Mouse (Mus musculus) Patski (cell line): Measurements from ENCODE around the gene Fam240a. TPM values are rescaled to one million over a fixed set of nuclear protein-coding genes. Genes with fewer than 3 reads are reported as not detected.

Experiments used
- ATAC-seq: fragments of 100-300 bp; one replicate; pipeline ENCODE4 v1.8.0; 2021
- CTCF ChIA-PET: fragments of 350-600 bp; sonication (Branson Sonifier 250); formaldehyde crosslinking; loops from one replicate; lab custom pipeline; 2022; ENCODE audit warnings: inconsistent platforms; lab: Charles Lee
- POLR2A ChIA-PET: fragments of 350-600 bp; sonication (Branson Sonifier 250); formaldehyde crosslinking; loops from one replicate; lab custom pipeline; 2022; ENCODE audit warnings: antibody characterized with exemption, inconsistent platforms; lab: Charles Lee
- DNase-seq: peaks from one replicate; pipeline ENCODE4 v3.0.0-alpha.2; 2011; ENCODE audit warnings: low read depth, low spot score
- H3K27me3 ChIP-seq: fragments of 371-371 bp; one replicate; pipeline ENCODE4 v1.5.1; 2021
- CTCF ChIP-seq: fragments of 100-300 bp; IDR thresholded peaks from one replicate; pipeline ENCODE4 v1.5.1; 2021
- in situ Hi-C: fragments of 300-500 bp; cut with MboI; formaldehyde crosslinking; loops from 3 replicates; pipeline ENCODE4 v1.11.1; 2018; ENCODE audit warnings: low pct_unique_long_range_greater_than_20kb, mixed read lengths
- polyA plus RNA-seq: library from polyadenylated mRNA; unstranded; gene quantifications from one replicate; pipeline ENCODE4 v1.2.3, GENCODE M21; 2021

The Fam240a gene
- polyA plus RNA-seq, 1 experiment from 2014 or later = not detected

DNA sequence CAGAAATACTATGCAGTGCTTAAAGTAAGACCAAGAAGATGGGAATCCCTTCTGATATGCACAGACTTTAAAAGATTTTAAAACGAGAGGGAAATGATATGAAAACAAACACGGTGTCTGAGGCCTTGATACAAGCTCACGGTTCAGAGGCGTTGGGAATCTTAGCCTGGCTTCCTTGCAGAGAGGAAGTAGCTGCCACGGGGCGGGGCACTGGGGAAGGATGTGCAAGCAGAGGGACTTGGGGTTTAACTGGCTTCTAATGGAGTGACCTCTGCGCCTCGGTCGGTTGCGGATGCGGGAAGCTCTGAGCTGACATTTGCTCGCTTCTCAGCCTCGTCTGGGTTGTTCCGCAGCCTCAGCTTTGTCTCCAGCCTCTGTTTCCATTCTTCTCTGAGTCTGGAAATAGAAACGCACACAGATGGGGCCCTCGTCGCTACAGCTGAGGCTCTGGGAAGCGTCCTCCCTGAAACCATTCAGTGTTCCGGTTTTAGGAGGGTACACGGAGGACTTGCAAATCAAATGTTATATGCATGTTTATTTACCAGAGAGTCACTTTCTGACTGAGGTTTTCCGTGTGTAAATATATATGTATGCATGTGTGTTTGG lies 1.9 kb downstream of the Fam240a start:
- no peak for ATAC-seq
- ChIA-PET CTCF (no interaction called here), POLR2A (no interaction called here)
- no peak for TF ChIP-seq CTCF
- in situ Hi-C loops = loop anchor here (5.0 kb wide), 1 partner anchor 143 kb away; the partner anchor contains the start of gene Ccrl2
- DNase-seq = no peak
- peaks cover 4% of the 10 kb centered on the region for H3K27me3 ChIP-seq

DNA sequence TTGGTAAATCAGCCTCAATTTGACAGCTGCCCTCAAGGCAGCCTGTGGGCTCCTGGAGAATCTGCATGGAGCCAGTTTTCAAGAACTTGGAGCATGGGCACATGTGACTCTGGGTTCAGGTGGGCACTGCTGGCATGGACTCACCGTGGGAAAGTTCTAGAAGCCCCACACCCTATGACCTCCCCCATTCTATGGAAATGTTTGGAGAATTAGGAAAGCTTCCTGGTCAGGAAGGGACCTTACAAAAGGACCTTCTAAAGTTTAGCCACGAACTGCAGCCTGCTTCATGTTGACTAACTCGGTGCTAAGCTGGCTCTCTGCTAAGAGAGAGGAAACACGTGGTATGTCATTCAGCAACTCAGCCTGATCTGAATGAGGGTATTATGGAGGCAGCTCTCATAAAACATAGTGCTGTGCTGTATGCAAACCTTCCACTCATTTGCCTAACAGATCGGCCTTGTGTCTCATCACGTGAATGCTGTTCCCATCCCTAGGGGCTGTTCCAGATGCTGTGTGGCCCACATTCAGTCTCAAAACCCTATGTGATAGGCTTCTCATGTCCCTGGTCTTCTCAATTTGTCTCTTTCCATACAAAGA lies 7.2 kb downstream of the Fam240a start:
- in situ Hi-C loops = no loop called here
- CTCF ChIA-PET = interaction anchor here (3.3 kb wide), 1 partner anchor 13 kb away, joined by 9 read pairs; no protein-coding TSS in a partner anchor
- POLR2A ChIA-PET = no interaction called here
- DNase-seq (no peak), ATAC-seq (no peak)
- TF ChIP-seq CTCF = no peak
- H3K27me3 ChIP-seq = peaks cover 4% of the 10 kb centered on the region

DNA sequence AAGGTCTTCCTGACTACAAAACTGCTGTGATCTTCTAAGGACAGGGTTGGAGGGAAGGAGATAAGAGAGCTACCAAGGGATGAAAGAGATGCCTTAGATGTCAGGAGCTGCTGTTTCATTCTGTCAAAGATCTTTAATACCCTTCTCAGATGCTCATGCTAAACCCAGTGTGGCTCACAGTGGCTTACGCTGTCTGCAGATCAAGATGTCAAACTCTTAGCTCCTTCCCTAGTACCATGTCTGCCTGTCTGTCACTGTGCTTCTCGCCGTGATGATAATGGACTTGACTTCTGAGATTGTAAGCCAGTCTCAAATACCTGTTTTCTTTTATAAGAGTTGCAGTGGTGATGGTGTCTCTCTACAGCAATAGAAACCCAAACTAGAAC lies 8.0 kb downstream of the Fam240a start:
- no peak for ATAC-seq
- in situ Hi-C loops = no loop called here
- POLR2A ChIA-PET = no interaction called here

GRCm38 (mm10) chr9:110907838-110908630 lies 8.6 kb downstream of the Fam240a start:
- POLR2A ChIA-PET = no interaction called here
- no peak for TF ChIP-seq CTCF
- CTCF ChIA-PET = interaction anchor here (3.3 kb wide), 1 partner anchor 15 kb away, joined by 9 read pairs; no protein-coding TSS in a partner anchor
- DNase-seq (no peak), ATAC-seq (no peak)
- peaks cover 4% of the 10 kb centered on the region for H3K27me3 ChIP-seq
- in situ Hi-C loops = no loop called here

More for the DNA sequence above, 8.0 kb downstream of the Fam240a start:
- no peak for TF ChIP-seq CTCF
- CTCF ChIA-PET = interaction anchor here (3.3 kb wide), 1 partner anchor 14 kb away, joined by 9 read pairs; no protein-coding TSS in a partner anchor
- DNase-seq = no peak
- H3K27me3 ChIP-seq = peaks cover 4% of the 10 kb centered on the region

DNA sequence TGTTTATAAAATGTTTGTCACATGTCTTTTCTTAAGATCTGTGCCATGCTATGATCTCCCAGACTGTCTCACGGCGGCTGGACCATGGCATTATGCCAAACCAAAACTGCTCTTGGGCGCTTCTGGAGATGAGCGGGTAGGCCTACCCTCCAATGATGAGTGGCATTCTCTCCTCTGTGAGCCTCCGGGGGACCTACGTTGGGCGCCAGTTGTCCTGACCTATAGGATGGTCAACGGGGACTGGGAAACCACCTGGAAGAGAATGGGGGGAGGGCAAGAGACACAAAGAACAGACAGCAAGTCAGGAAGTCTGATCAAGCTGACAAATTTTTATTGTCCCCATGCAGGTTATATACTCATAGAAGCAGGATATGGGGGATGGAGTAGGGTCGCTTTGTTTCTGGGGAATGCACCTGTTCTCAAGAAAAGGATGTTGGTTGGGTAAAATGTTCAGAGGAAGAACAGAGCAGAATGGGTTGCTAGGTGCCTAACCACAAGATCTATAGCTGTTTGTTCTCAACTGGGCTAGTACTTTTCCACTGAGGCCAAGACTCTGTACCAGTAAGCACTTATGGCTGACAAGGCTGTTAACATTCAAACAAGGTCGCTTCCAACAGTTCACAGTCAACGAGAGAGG lies 9.3 kb downstream of the Fam240a start:
- CTCF ChIA-PET = interaction anchor here (3.3 kb wide), 1 partner anchor 15 kb away, joined by 9 read pairs; no protein-coding TSS in a partner anchor
- no peak for TF ChIP-seq CTCF
- DNase-seq = no peak
- H3K27me3 ChIP-seq = peaks cover 4% of the 10 kb centered on the region
- ATAC-seq = no peak
- POLR2A ChIA-PET = no interaction called here
- in situ Hi-C loops = no loop called here

- no peak for TF ChIP-seq CTCF
- CTCF ChIA-PET = interaction anchor here (0.8 kb wide), 1 partner anchor 21 kb away, joined by 3 read pairs; no protein-coding TSS in a partner anchor
Observed at GRCm38 (mm10) chr9:110902271-110902670, 14.4 kb downstream of the Fam240a start.

DNA sequence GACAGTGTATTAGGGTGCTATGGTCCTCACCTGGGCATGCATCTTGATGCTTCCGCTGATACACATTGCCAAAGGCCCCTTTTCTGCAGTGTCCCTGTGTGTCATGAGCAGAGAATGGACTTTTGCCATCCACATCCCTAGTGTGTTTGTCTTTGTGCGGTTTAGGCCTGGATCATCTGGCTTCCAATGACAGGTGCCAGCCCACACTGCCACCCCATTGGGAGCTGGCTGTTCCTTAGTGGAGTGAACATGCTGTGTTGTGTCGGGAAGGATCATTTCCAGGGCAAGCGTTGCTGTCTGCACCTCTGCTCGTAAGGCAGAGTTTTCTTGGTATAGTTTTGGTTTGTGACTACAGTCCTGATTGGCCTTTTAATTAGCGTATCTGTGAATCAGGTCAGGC lies 15.5 kb downstream of the Fam240a start:
- TF ChIP-seq CTCF = no peak
- DNase-seq (no peak), ATAC-seq (no peak)
- in situ Hi-C loops = no loop called here
- ChIA-PET POLR2A (no interaction called here), CTCF (interaction anchor here (1.2 kb wide), 1 partner anchor 67 kb away, joined by 3 read pairs; no protein-coding TSS in a partner anchor)
- no peaks in the 10 kb centered on the region for H3K27me3 ChIP-seq

More at GRCm38 (mm10) chr9:110902271-110902670, 14.4 kb downstream of the Fam240a start:
- ATAC-seq = no peak
- DNase-seq = no peak
- in situ Hi-C loops = no loop called here
- POLR2A ChIA-PET = no interaction called here
- no peaks in the 10 kb centered on the region for H3K27me3 ChIP-seq

- H3K27me3 ChIP-seq = no peaks in the 10 kb centered on the region
- POLR2A ChIA-PET = no interaction called here
- DNase-seq (no peak), ATAC-seq (no peak)
- in situ Hi-C loops = no loop called here
- TF ChIP-seq CTCF = no peak
- CTCF ChIA-PET = no interaction called here
Observed at GRCm38 (mm10) chr9:110899451-110900008, 17.1 kb downstream of the Fam240a start.

DNA sequence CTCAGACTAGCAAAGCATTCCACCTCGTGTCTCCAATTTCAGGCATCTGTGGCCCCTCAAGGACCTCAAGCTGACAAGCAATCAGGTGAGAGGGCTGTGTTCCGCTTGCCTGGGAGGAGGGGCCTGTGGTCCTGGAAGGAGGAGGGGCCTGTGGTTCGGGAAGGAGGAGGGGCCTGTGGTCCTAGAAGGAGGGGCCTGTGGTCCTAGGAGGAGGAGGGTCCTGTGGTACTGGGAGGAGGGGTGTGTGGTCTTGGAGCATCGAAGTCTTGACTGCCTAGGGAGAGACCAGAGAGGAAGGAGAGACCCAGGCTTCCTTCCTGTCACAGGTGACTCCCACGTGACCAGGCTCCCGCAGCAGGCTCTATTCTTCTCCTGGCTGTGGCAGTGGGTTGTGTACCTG lies 20.1 kb downstream of the Fam240a start:
- ChIA-PET CTCF (no interaction called here), POLR2A (no interaction called here)
- in situ Hi-C loops = no loop called here
- ATAC-seq = no peak
- H3K27me3 ChIP-seq = no peaks in the 10 kb centered on the region
- no peak for DNase-seq
- TF ChIP-seq CTCF = no peak

DNA sequence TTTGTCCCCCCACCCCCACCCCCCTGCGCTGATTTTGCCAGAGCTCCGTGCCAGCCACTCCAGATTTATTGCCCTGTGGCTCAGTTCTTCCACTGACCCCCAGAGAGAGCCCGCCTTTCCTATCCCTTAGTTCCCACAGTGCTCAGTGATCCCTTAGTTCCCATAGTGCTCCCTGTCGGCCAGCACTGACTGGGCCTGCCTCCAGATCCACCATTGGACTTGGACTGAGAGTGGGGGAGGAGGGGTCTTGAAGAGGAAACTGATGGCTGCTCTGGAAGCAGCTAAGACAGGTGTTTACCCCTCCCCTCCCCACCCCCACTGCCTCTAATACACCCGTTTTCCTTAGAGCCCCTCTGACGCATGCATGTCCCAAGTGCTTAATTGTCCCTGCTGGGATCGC lies 20.7 kb downstream of the Fam240a start:
- DNase-seq (no peak), ATAC-seq (no peak)
- no peaks in the 10 kb centered on the region for H3K27me3 ChIP-seq
- in situ Hi-C loops = no loop called here
- ChIA-PET POLR2A (no interaction called here), CTCF (no interaction called here)
- no peak for TF ChIP-seq CTCF
